Mouse (Mus musculus) midbrain, embryonic 12.5 days (tissue): Measurements from ENCODE around the gene Etfa. TPM values are rescaled to one million over a fixed set of nuclear protein-coding genes. Genes with fewer than 3 reads are reported as not detected.
A peak's percentile ranks its signal among the peaks of the same experiment; 100 is the strongest.

Experiments
- ATAC-seq: fragments of 200-750 bp; cut with Nextera tagmentation; 2 replicates; pipeline ENCODE4 v1.8.0; 2017; ENCODE audit warnings: low read depth, moderate TSS enrichment, moderate library complexity; ENCODE audit not compliant: low FRiP score
- H3K27ac ChIP-seq: fragments of 300-500 bp; sonication (generic); replicated peaks from 2 replicates; pipeline ENCODE4 v1.5.1; 2016; ENCODE audit warnings: mild to moderate bottlenecking
- H3K27me3 ChIP-seq: fragments of 300-500 bp; sonication (generic); 2 replicates; pipeline ENCODE4 v1.6.1; 2016; ENCODE audit warnings: mild to moderate bottlenecking
- H3K36me3 ChIP-seq: fragments of 300-500 bp; sonication (generic); 2 replicates; pipeline ENCODE4 v1.6.1; 2016
- H3K4me1 ChIP-seq: fragments of 300-500 bp; sonication (generic); 2 replicates; pipeline ENCODE4 v1.6.1; 2016
- H3K4me2 ChIP-seq: fragments of 300-500 bp; sonication (generic); replicated peaks from 2 replicates; pipeline ENCODE4 v1.6.1; 2016; ENCODE audit warnings: mild to moderate bottlenecking, moderate library complexity
- H3K4me3 ChIP-seq: fragments of 300-500 bp; sonication (generic); 2 replicates; pipeline ENCODE4 v1.5.1; 2016; ENCODE audit warnings: mild to moderate bottlenecking
- H3K9ac ChIP-seq: fragments of 300-500 bp; sonication (generic); replicated peaks from 2 replicates; pipeline ENCODE4 v1.6.1; 2016; ENCODE audit warnings: mild to moderate bottlenecking, moderate library complexity
- H3K9me3 ChIP-seq: fragments of 300-500 bp; sonication (generic); 2 replicates; pipeline ENCODE4 v1.6.1; 2016; ENCODE audit warnings: mild to moderate bottlenecking
- WGBS: fragments of 180-500 bp; shearing (Covaris S2); methylation state at CpG from one replicate; pipeline ENCODE4 v1.1.7; 2016; 5-methylcytosine and 5-hydroxymethylcytosine counted together
- polyA plus RNA-seq: library from polyadenylated mRNA; unstranded; fragments of >200 nt; fragmentation: Nextera tagmentation; extraction: Ambion mirVana; gene quantifications from 2 replicates; pipeline ENCODE4 v1.2.1, GENCODE M21; 2016

Gene Etfa
- polyA plus RNA-seq, 1 experiment from 2014 or later = 125 TPM

DNA sequence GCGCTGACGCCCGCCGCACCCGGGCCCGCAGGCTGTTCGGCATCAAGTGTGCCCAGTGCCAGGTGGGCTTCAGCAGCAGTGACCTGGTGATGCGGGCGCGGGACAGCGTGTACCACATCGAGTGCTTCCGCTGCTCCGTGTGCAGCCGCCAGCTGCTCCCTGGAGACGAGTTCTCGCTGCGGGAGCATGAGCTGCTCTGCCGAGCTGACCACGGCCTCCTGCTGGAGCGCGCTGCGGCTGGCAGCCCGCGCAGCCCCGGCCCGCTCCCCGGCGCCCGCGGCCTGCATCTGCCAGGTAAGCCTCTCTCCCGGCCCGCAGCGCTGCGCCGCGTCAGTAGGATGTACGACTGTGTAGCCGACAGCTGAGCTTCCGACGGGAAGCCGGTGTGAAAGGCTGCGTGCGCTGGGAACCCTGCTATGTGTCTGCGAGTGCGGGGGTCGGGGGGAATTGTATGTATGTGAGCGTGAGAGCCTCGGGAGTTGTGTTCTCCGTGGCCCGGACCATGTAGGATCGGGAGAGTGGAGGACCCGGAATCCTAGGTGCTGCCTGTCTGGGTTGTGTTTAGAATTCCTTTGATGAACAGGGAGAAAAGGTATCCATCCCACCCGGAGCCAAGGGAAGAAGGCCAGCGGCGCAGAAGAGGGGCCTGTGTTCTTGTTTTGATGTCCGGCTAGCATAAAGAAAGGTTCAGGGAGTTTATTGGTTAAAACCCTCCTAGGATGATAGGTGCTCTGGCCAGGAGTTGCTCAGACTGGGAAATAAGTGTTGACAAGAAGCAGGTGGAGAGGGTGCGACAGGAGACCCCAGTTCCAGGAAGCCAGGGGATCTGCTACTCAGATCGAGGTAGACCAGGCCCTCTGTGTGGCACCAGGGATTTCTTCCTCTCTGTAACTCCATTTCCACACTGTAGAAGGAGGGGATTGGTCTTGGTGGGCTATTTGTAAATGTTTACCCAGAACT, 30.6 kb upstream of the Etfa start:
- H3K27me3 ChIP-seq = peaks cover 92% of the 10 kb centered on the region
- no peaks in the 10 kb centered on the region for H3K36me3 ChIP-seq
- peak overlapping the region; percentile 58 for H3K4me2 ChIP-seq
- H3K4me1 ChIP-seq = peaks cover 45% of the 10 kb centered on the region
- H3K9ac ChIP-seq = peak overlapping the region; percentile 24; the same call in 1 of the 2 replicates
- H3K9me3 ChIP-seq = no peaks in the 10 kb centered on the region
- H3K4me3 ChIP-seq = peak overlapping the region; percentile 35
- no peak for ATAC-seq
- WGBS = 2% methylated on average over 50 of the region's 59 CpGs
- H3K27ac ChIP-seq = no peak overlapping the region

DNA sequence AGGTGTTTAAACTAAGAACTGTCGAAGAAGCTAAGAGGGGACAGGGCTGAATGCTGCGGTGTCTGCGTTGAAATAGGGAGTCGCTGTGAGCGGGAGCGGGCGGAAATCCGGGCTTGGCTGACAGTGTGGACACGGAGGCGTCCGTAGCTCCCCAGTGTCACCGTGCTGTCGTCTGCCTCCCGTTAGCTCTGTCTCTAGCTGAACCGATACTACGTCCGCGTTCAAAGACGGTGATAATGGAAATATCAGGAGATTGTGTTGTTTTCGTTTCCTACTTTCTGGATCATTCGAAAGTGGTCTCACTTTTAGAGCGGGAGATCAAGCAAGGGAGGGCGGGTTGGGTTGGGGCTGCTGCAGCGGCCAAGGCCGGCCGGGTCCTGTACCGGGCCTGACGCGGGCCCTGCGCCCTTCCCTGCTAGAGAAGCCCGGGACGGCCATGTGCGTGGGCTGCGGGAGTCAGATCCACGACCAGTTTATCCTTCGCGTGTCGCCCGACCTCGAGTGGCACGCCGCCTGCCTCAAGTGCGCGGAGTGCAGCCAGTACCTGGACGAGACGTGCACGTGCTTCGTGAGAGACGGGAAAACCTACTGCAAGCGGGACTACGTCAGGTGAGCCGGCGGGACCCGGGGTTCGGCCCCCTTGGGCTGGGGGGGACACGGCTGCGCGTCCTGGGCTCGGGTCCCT, 29.8 kb upstream of the Etfa start:
- no peak for ATAC-seq
- H3K9ac ChIP-seq = peak overlapping the region; percentile 24; the same call in 1 of the 2 replicates
- H3K9me3 ChIP-seq = no peaks in the 10 kb centered on the region
- H3K27me3 ChIP-seq = peaks cover 96% of the 10 kb centered on the region
- H3K4me2 ChIP-seq = peak overlapping the region; percentile 58
- peak overlapping the region; percentile 35 for H3K4me3 ChIP-seq
- no peak overlapping the region for H3K27ac ChIP-seq
- H3K4me1 ChIP-seq = peaks cover 45% of the 10 kb centered on the region
- H3K36me3 ChIP-seq = no peaks in the 10 kb centered on the region
- under 1% methylated on average over 58 of the region's 59 CpGs for WGBS

DNA sequence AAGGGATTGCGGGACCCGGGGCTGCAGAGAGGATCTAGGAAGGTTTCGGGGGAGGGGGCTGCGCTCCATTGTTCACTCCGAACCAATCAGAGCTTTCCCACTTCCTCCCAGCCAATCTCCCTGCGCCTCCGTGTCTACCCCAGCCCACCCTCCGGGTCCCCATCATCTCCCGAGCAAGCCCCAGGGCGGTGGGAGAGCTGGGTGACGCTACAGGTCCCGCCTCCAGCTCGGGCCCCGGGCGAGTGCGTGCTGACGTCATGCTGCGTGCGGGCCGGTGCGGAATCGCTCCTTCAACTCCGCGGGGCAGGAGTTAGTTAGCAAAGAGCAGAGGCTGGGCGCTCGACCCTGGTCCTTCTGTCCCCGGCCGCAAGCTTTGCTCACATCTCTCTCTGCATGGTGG, 28.8 kb upstream of the Etfa start:
- Histone ChIP-seq H3K36me3 (no peaks in the 10 kb centered on the region), H3K4me2 (peak overlapping the region; percentile 58), H3K9me3 (no peaks in the 10 kb centered on the region), H3K4me3 (peak overlapping the region; percentile 40), H3K9ac (peak overlapping the region; percentile 50), H3K4me1 (peaks cover 37% of the 10 kb centered on the region), H3K27me3 (peaks cover 92% of the 10 kb centered on the region), H3K27ac (no peak overlapping the region)
- ATAC-seq = peak; percentile 97
- WGBS = under 1% methylated on average over 28 of the region's 28 CpGs

DNA sequence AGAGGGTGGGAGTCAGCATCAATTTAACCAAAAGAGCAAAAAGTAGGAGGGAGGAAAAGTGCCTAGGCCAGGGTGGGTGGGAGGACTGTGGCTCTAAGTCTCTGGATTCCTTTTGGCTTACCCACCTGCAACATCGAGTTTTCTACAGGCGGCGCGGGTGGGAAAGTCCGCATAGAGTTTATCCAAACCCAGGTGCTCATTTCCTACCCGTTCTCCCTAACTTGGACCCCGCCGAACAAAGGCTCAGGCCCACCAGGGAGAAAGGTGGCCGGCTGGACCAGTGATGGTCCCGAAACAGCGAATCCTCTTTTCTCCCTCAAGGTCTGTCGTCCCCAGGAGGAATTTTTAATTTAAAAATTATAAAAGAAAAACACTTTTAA, 28.3 kb upstream of the Etfa start:
- peak overlapping the region; percentile 40 for H3K4me3 ChIP-seq
- peaks cover 34% of the 10 kb centered on the region for H3K4me1 ChIP-seq
- H3K9ac ChIP-seq = peak overlapping the region; percentile 50
- H3K27ac ChIP-seq = no peak overlapping the region
- H3K36me3 ChIP-seq = no peaks in the 10 kb centered on the region
- peak overlapping the region; percentile 58 for H3K4me2 ChIP-seq
- peaks cover 87% of the 10 kb centered on the region for H3K27me3 ChIP-seq
- peak; percentile 14; the same call in 1 of the 2 replicates for ATAC-seq
- no peaks in the 10 kb centered on the region for H3K9me3 ChIP-seq
- under 1% methylated on average over 12 of the region's 12 CpGs for WGBS

GRCm38 (mm10) chr9:55539661-55540390, 27.8 kb upstream of the Etfa start:
- H3K4me2 ChIP-seq = peak overlapping the region; percentile 58
- no peaks in the 10 kb centered on the region for H3K36me3 ChIP-seq
- 1% methylated on average over 31 of the region's 31 CpGs for WGBS
- peaks cover 82% of the 10 kb centered on the region for H3K27me3 ChIP-seq
- ATAC-seq = no peak
- no peak overlapping the region for H3K27ac ChIP-seq
- peaks cover 31% of the 10 kb centered on the region for H3K4me1 ChIP-seq
- peak overlapping the region; percentile 40 for H3K4me3 ChIP-seq
- H3K9ac ChIP-seq = no peak overlapping the region
- no peaks in the 10 kb centered on the region for H3K9me3 ChIP-seq

- Histone ChIP-seq H3K9me3 (no peaks in the 10 kb centered on the region), H3K4me2 (no peak overlapping the region), H3K27me3 (peaks cover 78% of the 10 kb centered on the region), H3K9ac (no peak overlapping the region), H3K4me3 (no peak overlapping the region), H3K36me3 (no peaks in the 10 kb centered on the region), H3K27ac (no peak overlapping the region), H3K4me1 (peaks cover 27% of the 10 kb centered on the region)
- no peak for ATAC-seq
- 4% methylated on average over 1 of the region's 1 CpGs for WGBS
Observed at GRCm38 (mm10) chr9:55539006-55539405, 27.0 kb upstream of the Etfa start.

- WGBS = 12% methylated on average over 4 of the region's 4 CpGs
- no peak within 1 kb of the TSS for H3K27ac ChIP-seq
- peaks cover 71% of the 10 kb centered on the region for H3K27me3 ChIP-seq
- H3K4me1 ChIP-seq = peaks cover 22% of the 10 kb centered on the region
- peak within 1 kb of the TSS; percentile 40 for H3K4me3 ChIP-seq
- no peaks in the 10 kb centered on the region for H3K36me3 ChIP-seq
- no peaks in the 10 kb centered on the region for H3K9me3 ChIP-seq
- no peak within 1 kb of the TSS for H3K9ac ChIP-seq
- ATAC-seq = no peak
- H3K4me2 ChIP-seq = peak within 1 kb of the TSS; percentile 58
Observed at GRCm38 (mm10) chr9:55538377-55538776, 26.3 kb upstream of the Etfa start, which contains the start of gene Isl2. TSS of gene Isl2 (plus strand) at chr9:55538672.

- ATAC-seq = no peak
Observed at GRCm38 (mm10) chr9:55535907-55536306, 23.9 kb upstream of the Etfa start.

DNA sequence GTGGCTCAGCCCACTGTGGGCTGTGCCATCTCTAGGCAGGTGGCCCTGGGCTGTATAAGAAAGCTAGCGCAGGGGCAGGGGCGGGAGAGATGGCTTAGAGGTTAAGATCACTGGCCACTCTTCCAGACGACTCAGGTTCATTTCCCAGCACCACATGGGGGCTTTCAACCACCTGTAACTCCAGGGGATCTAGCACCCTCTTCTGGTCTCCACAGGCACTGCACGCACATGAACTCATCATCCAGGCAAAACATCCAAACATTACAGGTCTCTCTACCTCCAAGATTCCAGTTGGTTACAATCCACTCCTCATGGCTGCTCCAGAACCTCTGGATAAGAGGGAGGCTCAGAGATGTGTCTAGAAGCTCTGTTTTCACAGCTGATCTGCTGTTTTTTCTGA, 13.7 kb upstream of the Etfa start:
- Histone ChIP-seq H3K4me3 (no peak overlapping the region), H3K4me1 (no peaks in the 10 kb centered on the region), H3K9ac (no peak overlapping the region), H3K9me3 (no peaks in the 10 kb centered on the region), H3K27ac (no peak overlapping the region), H3K36me3 (no peaks in the 10 kb centered on the region), H3K27me3 (peaks cover 3% of the 10 kb centered on the region; the same call in 1 of the 2 replicates), H3K4me2 (no peak overlapping the region)
- no peak for ATAC-seq
- WGBS = 40% methylated on average over 4 of the region's 4 CpGs

More at GRCm38 (mm10) chr9:55535907-55536306, 23.9 kb upstream of the Etfa start:
- H3K9ac ChIP-seq = no peak overlapping the region
- no peaks in the 10 kb centered on the region for H3K36me3 ChIP-seq
- 22% methylated on average over 3 of the region's 3 CpGs for WGBS
- no peaks in the 10 kb centered on the region for H3K9me3 ChIP-seq
- H3K27me3 ChIP-seq = peaks cover 50% of the 10 kb centered on the region
- H3K4me3 ChIP-seq = no peak overlapping the region
- H3K4me2 ChIP-seq = no peak overlapping the region
- H3K27ac ChIP-seq = no peak overlapping the region
- peaks cover 10% of the 10 kb centered on the region; the same call in 1 of the 2 replicates for H3K4me1 ChIP-seq

GRCm38 (mm10) chr9:55511521-55511993, 486 bp downstream of the Etfa start:
- Histone ChIP-seq H3K27me3 (peaks cover 21% of the 10 kb centered on the region), H3K9ac (peak overlapping the region; percentile 78), H3K4me2 (peak overlapping the region; percentile 89), H3K36me3 (no peaks in the 10 kb centered on the region), H3K4me1 (peaks cover 3% of the 10 kb centered on the region), H3K9me3 (no peaks in the 10 kb centered on the region), H3K27ac (peak overlapping the region; percentile 78), H3K4me3 (peak overlapping the region; percentile 76)
- ATAC-seq = peak; percentile 80
- under 1% methylated on average over 32 of the region's 32 CpGs for WGBS

DNA sequence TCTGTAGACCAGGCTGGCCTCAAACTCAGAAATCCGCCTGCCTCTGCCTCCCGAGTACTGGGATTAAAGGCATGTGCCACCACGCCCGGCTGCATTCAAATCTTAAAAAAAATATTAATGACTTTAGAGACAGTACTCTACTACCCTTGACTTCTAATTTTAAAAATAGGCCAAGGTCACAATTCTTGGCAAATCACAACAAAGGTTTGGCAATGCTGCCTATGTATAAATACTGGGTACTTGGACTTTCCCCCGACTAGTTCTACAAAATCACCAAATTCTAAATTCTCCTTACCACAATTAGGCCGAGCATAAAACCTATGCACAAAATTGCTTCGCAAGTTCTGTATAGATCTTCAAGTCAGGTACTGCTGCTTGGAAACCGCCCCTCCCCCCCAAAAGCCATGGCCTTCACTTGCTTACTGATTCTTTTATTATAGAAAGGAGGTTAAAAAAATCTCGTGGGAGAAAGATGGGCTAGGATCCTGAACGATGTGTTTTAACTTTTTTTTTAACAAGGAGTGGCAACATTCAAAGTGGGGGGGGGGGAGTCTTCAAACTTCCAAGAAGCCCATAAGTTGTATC, 1.3 kb downstream of the Etfa start:
- H3K27me3 ChIP-seq = peaks cover 21% of the 10 kb centered on the region
- ATAC-seq = no peak
- no peaks in the 10 kb centered on the region for H3K9me3 ChIP-seq
- H3K4me3 ChIP-seq = peak overlapping the region; percentile 76
- peaks cover 3% of the 10 kb centered on the region for H3K4me1 ChIP-seq
- no peaks in the 10 kb centered on the region for H3K36me3 ChIP-seq
- peak overlapping the region; percentile 89 for H3K4me2 ChIP-seq
- H3K27ac ChIP-seq = no peak overlapping the region
- 80% methylated on average over 10 of the region's 10 CpGs for WGBS
- H3K9ac ChIP-seq = no peak overlapping the region
